Mouse (Mus musculus): ENCODE data around the gene Rbbp8nl. TPM values are rescaled to one million over a fixed set of nuclear protein-coding genes. Genes with fewer than 3 reads are reported as not detected.

Gene Rbbp8nl
- polyA plus RNA-seq, 1 experiment from 2014 or later: not detected

DNA sequence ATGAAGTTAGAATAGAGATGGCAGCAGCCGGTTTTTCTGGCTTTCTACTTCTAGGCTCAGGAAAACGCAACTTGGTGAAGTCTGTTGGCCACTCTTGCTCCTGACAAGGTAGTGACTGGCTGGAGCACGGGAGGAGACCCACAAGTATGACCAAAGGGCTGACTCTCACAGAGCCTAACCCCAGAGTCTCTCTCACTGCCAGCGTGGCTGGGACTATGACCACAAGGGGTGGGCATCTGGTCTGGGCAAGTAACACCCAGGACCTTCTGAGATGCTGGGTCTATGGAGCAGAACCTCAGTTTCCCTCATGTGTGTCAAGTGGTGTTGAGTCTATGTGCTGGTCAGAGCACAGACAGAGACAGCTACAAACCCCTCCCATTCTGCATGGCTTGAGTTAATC is 13.3 kb downstream of the Rbbp8nl start:
- Histone ChIP-seq H3K36me3 (ENCODE audit: control insufficient read depth, insufficient read depth, low read length) (no peaks in the 10 kb centered on the region), H3K27me3 (ENCODE audit: control insufficient read depth, insufficient read depth, low read length) (no peaks in the 10 kb centered on the region), H3K9me3 (ENCODE audit: control insufficient read depth, low read length) (no peaks in the 10 kb centered on the region), H3K27ac (ENCODE audit: low read depth, low read length) (no peak overlapping the region), H3K4me2 (ENCODE audit: low read depth, low read length) (no peak overlapping the region), H3K4me1 (ENCODE audit: control insufficient read depth, insufficient read depth, low read length) (peaks cover 11% of the 10 kb centered on the region), H3K4me3 (ENCODE audit: low read depth, low read length) (no peak overlapping the region), H3K9ac (replicated peaks; ENCODE audit: low read depth, low read length) (no peak overlapping the region)
- 67% methylated on average over 4 of the region's 4 CpGs for WGBS
- ATAC-seq (ENCODE audit: low read depth): no peak

DNA sequence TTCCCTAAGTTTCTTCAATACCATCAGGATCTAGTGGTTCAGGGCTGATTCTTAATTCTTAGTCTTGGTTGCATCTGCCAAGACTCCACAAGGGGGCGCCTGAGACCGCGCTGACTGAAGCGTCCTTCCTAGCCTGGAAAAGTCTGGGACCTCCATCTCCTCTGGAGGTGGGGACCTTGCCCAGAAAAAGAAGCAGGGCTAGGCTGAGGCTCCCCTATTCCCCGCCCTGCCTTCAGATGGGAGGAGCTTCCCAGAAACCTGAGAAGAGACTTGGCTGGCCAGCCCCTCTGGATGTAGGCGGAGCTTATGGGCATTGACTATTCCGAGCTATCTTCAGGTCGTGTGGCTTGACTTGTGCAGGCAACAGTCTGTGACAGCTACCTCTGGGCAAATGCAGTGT is 13.8 kb downstream of the Rbbp8nl start:
- no peaks in the 10 kb centered on the region for H3K9me3 ChIP-seq (ENCODE audit: control insufficient read depth, low read length)
- H3K9ac ChIP-seq (replicated peaks; ENCODE audit: low read depth, low read length): no peak overlapping the region
- H3K27ac ChIP-seq (ENCODE audit: low read depth, low read length): no peak overlapping the region
- no peaks in the 10 kb centered on the region for H3K27me3 ChIP-seq (ENCODE audit: control insufficient read depth, insufficient read depth, low read length)
- 2% methylated on average over 8 of the region's 8 CpGs for WGBS
- peaks cover 11% of the 10 kb centered on the region for H3K4me1 ChIP-seq (ENCODE audit: control insufficient read depth, insufficient read depth, low read length)
- H3K36me3 ChIP-seq (ENCODE audit: control insufficient read depth, insufficient read depth, low read length): no peaks in the 10 kb centered on the region
- no peak overlapping the region for H3K4me3 ChIP-seq (ENCODE audit: low read depth, low read length)
- no peak overlapping the region for H3K4me2 ChIP-seq (ENCODE audit: low read depth, low read length)
- no peak for ATAC-seq (ENCODE audit: low read depth)

DNA sequence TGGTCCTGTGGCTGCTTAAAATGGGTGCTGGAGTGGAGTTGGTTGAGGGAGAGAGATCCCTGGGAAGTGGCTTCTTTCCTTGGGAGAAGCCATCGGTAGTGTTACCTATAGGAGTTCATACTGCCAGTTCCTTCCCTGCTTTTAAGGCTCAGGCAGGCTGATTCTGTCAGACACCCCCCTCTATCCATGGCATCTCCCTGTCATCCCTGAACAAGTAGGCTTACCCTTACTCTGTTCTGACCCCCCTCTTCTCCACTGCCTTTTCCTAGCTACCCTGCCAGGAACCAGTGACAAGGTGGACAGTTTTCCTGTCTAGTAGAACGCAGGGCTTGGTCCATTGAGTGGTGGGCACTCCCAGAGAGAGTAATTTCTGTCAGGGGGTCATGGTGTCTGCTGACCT is 15.2 kb downstream of the Rbbp8nl start:
- no peak for ATAC-seq (ENCODE audit: low read depth)
- H3K27ac ChIP-seq (ENCODE audit: low read depth, low read length): no peak overlapping the region
- WGBS: 89% methylated on average over 2 of the region's 2 CpGs
- H3K9me3 ChIP-seq (ENCODE audit: control insufficient read depth, low read length): no peaks in the 10 kb centered on the region
- H3K4me3 ChIP-seq (ENCODE audit: low read depth, low read length): no peak overlapping the region
- H3K36me3 ChIP-seq (ENCODE audit: control insufficient read depth, insufficient read depth, low read length): no peaks in the 10 kb centered on the region
- H3K9ac ChIP-seq (replicated peaks; ENCODE audit: low read depth, low read length): no peak overlapping the region
- H3K27me3 ChIP-seq (ENCODE audit: control insufficient read depth, insufficient read depth, low read length): no peaks in the 10 kb centered on the region
- H3K4me2 ChIP-seq (ENCODE audit: low read depth, low read length): no peak overlapping the region
- H3K4me1 ChIP-seq (ENCODE audit: control insufficient read depth, insufficient read depth, low read length): peaks cover 11% of the 10 kb centered on the region

DNA sequence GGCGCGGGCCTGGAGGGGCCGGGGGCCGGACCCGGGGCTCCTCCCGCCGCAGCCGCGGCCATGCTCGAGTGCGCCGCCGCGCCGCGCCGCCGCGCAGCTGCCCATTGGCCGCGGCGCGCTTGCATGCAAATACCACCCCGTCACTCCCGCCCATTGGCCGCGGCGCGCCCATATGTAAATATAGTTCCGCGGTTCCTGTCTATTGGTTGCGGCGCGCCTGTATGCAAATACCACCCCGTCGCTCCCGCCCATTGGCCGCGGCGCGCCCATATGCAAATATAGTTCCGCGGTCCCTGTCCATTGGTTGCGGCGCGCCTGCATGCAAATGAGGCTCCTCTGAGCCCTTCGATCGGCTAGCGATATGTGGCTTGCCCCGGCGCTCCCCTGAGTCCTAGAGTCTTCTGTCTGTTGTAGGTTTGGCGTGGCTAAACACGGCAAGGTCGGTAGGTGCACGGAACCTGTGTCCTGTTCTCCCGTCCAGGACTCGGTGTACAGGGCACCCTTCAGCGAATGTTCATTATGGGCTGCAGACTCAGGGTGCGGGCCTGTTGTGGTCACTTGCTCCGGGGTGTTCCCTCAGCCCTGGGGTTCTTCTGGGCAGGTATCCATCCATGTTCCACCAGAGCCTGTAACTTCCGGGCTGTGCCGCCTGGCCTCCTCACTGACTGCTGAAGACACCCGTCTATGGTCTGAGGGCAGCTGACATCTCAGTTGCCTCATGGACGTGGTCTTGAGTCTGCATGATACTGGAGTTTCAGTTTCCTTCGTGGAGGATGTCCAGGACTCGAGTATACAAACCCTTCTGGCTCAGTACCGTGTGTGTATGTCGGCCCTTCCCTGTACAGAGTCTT is 16.1 kb downstream of the Rbbp8nl start, which contains the start of gene Cables2:
Gene Cables2 (minus strand): TSS at position 103 of the 851 bp plus-strand sequence.
- Histone ChIP-seq H3K27ac (ENCODE audit: low read depth, low read length) (peak within 1 kb of the TSS; percentile 60; the same call in 1 of the 2 replicates), H3K4me2 (ENCODE audit: low read depth, low read length) (peak within 1 kb of the TSS; percentile 79), H3K9me3 (ENCODE audit: control insufficient read depth, low read length) (no peaks in the 10 kb centered on the region), H3K4me1 (ENCODE audit: control insufficient read depth, insufficient read depth, low read length) (peaks cover 11% of the 10 kb centered on the region), H3K36me3 (ENCODE audit: control insufficient read depth, insufficient read depth, low read length) (no peaks in the 10 kb centered on the region), H3K27me3 (ENCODE audit: control insufficient read depth, insufficient read depth, low read length) (no peaks in the 10 kb centered on the region), H3K4me3 (ENCODE audit: low read depth, low read length) (peak within 1 kb of the TSS; percentile 82), H3K9ac (replicated peaks; ENCODE audit: low read depth, low read length) (peak within 1 kb of the TSS; percentile 91)
- 8% methylated on average over 59 of the region's 68 CpGs for WGBS
- peak; percentile 95 for ATAC-seq (ENCODE audit: low read depth)

DNA sequence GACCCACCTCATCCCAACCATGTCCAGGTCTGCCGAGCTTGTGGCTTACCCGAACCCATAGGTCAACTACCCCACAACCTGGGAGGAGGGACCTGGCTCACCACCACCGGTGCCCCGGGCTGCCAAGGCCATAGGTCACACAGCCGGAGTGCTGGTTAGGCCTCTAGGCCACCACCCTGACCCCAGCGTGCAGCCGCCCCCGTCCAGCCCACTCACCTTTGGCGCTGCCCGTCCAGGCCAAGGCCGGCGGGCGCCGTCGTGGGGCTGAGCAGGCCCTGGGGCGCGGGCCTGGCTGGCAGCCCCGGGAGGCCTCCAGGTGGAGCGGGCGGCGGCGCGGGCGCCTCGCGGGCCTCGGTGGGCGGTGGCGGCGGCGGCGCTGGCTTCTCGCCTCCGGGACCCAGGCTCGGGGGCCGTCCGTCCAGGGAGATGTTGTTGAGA is 16.8 kb downstream of the Rbbp8nl start:
- H3K36me3 ChIP-seq (ENCODE audit: control insufficient read depth, insufficient read depth, low read length): no peaks in the 10 kb centered on the region

DNA sequence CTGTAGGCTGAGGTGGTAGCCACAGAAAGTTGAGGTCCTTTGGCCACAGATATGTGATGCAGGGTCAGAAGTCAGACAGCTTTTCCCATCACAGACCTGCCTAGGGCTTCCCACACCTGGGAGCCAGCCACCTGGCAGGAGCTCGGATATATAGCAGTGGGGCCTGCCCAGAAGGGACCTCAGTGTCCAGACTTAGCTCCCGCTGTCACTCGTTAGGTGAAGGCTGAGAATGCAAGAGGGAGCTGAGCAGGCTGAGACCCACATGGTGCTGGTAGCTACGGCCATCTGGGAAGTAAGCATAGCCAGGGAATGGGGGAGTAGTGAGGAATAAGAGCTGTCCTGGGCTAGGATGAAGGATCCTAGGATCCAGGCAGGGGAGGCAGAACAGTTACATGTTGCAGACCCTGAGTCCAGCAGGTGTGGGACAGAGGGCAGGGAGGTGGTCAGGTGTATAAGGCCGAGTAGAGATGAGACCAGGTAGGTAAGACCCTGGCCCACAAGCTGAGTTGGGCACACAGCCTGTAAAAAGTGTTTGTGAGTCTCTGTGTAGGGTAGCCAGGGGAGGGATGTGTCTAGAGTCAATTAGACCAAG is 17.8 kb downstream of the Rbbp8nl start:
- Histone ChIP-seq H3K9me3 (ENCODE audit: control insufficient read depth, low read length) (no peaks in the 10 kb centered on the region), H3K4me1 (ENCODE audit: control insufficient read depth, insufficient read depth, low read length) (peaks cover 11% of the 10 kb centered on the region), H3K27ac (ENCODE audit: low read depth, low read length) (no peak overlapping the region), H3K36me3 (ENCODE audit: control insufficient read depth, insufficient read depth, low read length) (no peaks in the 10 kb centered on the region), H3K27me3 (ENCODE audit: control insufficient read depth, insufficient read depth, low read length) (no peaks in the 10 kb centered on the region), H3K9ac (replicated peaks; ENCODE audit: low read depth, low read length) (peak overlapping the region; percentile 91), H3K4me2 (ENCODE audit: low read depth, low read length) (peak overlapping the region; percentile 79), H3K4me3 (ENCODE audit: low read depth, low read length) (peak overlapping the region; percentile 82; the same call in 1 of the 2 replicates)
- WGBS: 77% methylated on average over 5 of the region's 5 CpGs
- ATAC-seq (ENCODE audit: low read depth): no peak

More for the DNA sequence above, 16.8 kb downstream of the Rbbp8nl start:
- Histone ChIP-seq H3K27ac (ENCODE audit: low read depth, low read length) (peak overlapping the region; percentile 60; the same call in 1 of the 2 replicates), H3K9ac (replicated peaks; ENCODE audit: low read depth, low read length) (peak overlapping the region; percentile 91), H3K27me3 (ENCODE audit: control insufficient read depth, insufficient read depth, low read length) (no peaks in the 10 kb centered on the region), H3K9me3 (ENCODE audit: control insufficient read depth, low read length) (no peaks in the 10 kb centered on the region), H3K4me1 (ENCODE audit: control insufficient read depth, insufficient read depth, low read length) (peaks cover 11% of the 10 kb centered on the region), H3K4me2 (ENCODE audit: low read depth, low read length) (peak overlapping the region; percentile 79), H3K4me3 (ENCODE audit: low read depth, low read length) (peak overlapping the region; percentile 82)
- under 1% methylated on average over 34 of the region's 37 CpGs for WGBS
- ATAC-seq (ENCODE audit: low read depth): peak; percentile 28

DNA sequence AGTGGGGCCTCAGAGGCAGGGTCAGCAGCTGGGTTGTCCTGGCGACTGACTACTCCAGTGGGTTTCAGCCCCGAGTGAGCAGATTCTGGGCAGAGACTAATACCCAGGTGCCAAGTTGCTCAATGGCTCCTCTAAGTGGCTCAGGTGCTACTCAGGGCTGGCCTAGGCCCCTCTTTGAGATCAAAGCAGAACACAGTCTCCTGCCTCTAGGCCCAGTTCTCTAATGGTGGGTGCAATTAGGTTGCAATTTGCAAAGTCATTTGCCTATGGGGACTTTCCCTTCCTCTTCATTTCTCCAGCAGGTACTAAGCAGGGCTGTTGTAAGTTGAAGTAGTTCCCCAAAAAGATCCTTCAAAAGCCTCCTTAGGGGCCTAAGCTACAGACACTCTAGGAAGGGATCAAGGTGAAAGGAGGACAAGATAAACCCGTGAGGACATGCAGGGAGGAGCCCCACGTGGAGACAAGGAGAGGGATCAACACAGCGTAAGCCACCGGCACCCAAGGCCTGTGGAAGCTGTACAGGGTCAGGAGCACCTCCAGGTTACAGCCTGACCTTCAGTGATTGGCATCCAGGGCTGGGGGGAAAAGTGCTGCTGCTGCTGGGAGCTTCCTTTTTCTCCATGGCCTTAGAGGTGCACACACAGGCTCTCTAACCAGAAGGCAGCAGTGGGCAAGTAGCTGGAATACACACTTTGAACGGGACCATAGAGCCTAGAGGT is 19.0 kb downstream of the Rbbp8nl start:
- 66% methylated on average over 7 of the region's 7 CpGs for WGBS
- Histone ChIP-seq H3K4me1 (ENCODE audit: control insufficient read depth, insufficient read depth, low read length) (peaks cover 11% of the 10 kb centered on the region), H3K4me3 (ENCODE audit: low read depth, low read length) (no peak overlapping the region), H3K9ac (replicated peaks; ENCODE audit: low read depth, low read length) (no peak overlapping the region), H3K9me3 (ENCODE audit: control insufficient read depth, low read length) (no peaks in the 10 kb centered on the region), H3K27ac (ENCODE audit: low read depth, low read length) (no peak overlapping the region), H3K4me2 (ENCODE audit: low read depth, low read length) (no peak overlapping the region), H3K36me3 (ENCODE audit: control insufficient read depth, insufficient read depth, low read length) (no peaks in the 10 kb centered on the region), H3K27me3 (ENCODE audit: control insufficient read depth, insufficient read depth, low read length) (no peaks in the 10 kb centered on the region)
- no peak for ATAC-seq (ENCODE audit: low read depth)

DNA sequence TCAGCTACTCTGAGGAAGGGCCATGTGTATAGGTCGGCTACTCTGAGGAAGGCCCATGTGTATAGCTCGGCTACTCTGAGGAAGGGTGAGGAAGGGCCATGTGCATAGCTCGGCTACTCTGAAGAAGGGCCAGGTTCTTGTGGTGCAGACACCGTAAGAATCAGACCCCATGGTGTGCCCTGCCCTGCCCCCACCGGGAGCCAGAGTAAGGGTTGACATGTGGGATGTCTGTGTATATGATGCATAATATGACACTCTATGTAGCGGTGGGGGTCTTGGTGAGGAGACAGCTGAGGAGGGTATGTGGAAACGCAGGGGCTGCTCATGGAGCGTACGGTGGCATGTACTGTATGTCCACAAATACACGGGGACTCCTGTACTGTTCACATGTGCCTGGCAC is 20.4 kb downstream of the Rbbp8nl start:
- no peaks in the 10 kb centered on the region for H3K27me3 ChIP-seq (ENCODE audit: control insufficient read depth, insufficient read depth, low read length)
- ATAC-seq (ENCODE audit: low read depth): no peak
- peaks cover 11% of the 10 kb centered on the region for H3K4me1 ChIP-seq (ENCODE audit: control insufficient read depth, insufficient read depth, low read length)
- no peak overlapping the region for H3K27ac ChIP-seq (ENCODE audit: low read depth, low read length)
- 93% methylated on average over 10 of the region's 10 CpGs for WGBS
- no peak overlapping the region for H3K9ac ChIP-seq (replicated peaks; ENCODE audit: low read depth, low read length)
- no peak overlapping the region for H3K4me3 ChIP-seq (ENCODE audit: low read depth, low read length)
- H3K36me3 ChIP-seq (ENCODE audit: control insufficient read depth, insufficient read depth, low read length): no peaks in the 10 kb centered on the region
- no peaks in the 10 kb centered on the region for H3K9me3 ChIP-seq (ENCODE audit: control insufficient read depth, low read length)
- H3K4me2 ChIP-seq (ENCODE audit: low read depth, low read length): no peak overlapping the region

All from neural tube, embryonic 14.5 days (tissue).